Mouse (Mus musculus) adrenal gland, adult 2 months (tissue): ENCODE results near the gene Slc10a4. TPM values are rescaled to one million over a fixed set of nuclear protein-coding genes. Genes with fewer than 3 reads are reported as not detected.
"Not testable (repeated sequence)": the region's sequence is repeated elsewhere in the genome, so short reads cannot be mapped to it uniquely, and the experiment has no call there.

Experiments used
- DNase-seq: peaks from one replicate; pipeline ENCODE4 v3.0.0; 2021
- long read RNA-seq: library from polyadenylated mRNA; stranded (forward); transcript quantifications from one replicate; pipeline ENCODE4 v2.0.0, GENCODE M21; 2021
- polyA plus RNA-seq: library from polyadenylated mRNA; depleted of rRNA; stranded (reverse); fragments of >200 nt; gene quantifications from 2 replicates; pipeline ENCODE4 v1.2.3, GENCODE M21; 2012; rRNA removed
- total RNA-seq, 2 experiments: library from RNA; stranded (reverse); gene quantifications; 2 replicates each; pipeline ENCODE4 v1.2.3; 2021

Slc10a4 gene
- total RNA-seq (10 to 100 TPM in 1 of 2 experiments, 1 to 10 TPM in 1; 6.6 to 10.3 TPM), polyA plus RNA-seq (13.5 and 19.8 TPM in 2 replicates)
- long read RNA-seq, transcript Slc10a4-201 (3 exons, 2,106 nt): major isoform, 11 of 12 reads
- long read RNA-seq, partial matches to known transcripts: 1 of 12 reads
- long read RNA-seq, other reads (novel, unspliced or antisense): 0 of 12 reads

DNA sequence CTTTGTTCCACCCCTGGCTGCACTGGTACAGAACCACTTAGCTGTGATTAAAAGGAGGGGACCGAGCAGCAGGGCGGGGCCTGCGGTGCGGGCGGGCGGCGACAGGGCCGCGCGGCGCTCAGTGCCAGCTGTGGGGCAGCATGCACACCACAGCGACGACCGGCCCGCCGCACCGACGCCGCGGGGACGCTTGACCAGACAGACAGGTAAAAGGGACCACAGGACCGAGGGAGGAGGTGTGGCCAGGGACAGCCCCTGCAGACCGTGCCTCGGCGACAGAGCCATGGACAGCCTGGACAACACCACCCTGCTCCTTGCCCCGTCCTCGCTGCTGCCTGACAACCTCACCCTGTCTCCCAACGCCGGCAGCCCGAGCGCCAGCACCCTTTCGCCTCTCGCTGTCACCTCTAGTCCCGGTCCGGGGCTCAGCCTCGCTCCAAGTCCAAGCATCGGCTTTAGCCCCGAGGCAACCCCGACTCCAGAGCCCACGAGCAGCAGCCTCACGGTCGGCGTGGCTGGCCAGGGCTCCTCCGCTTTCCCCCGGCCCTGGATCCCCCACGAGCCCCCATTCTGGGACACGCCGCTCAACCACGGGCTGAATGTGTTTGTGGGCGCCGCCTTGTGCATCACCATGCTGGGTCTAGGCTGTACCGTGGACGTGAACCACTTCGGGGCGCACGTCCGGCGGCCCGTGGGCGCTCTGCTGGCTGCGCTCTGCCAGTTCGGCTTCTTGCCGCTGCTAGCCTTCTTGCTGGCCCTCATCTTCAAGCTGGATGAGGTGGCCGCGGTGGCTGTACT lies at the start of gene Slc10a4:
Slc10a4 (plus strand) TSS at position 100 of the 798 bp plus-strand sequence.
- peak; percentile 71 for DNase-seq

DNA sequence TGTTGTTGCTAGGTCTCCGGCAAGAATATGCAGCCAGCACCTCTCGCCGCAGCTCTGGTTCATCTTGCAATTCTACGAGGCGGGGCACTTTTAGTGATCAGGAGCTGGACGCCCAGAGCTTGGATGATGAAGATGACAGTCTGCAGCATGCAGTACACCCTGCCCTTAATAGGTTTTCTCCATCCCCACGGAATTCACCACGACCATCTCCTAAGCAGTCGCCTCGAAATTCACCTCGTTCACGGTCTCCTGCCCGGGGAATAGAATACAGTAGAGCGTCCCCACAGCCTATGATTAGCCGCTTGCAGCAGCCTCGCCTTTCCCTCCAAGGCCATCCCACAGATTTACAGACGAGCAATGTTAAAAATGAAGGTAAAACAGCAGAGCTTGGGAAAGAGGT lies 49.4 kb upstream of the Slc10a4 start:
- DNase-seq: peak; percentile 57

DNA sequence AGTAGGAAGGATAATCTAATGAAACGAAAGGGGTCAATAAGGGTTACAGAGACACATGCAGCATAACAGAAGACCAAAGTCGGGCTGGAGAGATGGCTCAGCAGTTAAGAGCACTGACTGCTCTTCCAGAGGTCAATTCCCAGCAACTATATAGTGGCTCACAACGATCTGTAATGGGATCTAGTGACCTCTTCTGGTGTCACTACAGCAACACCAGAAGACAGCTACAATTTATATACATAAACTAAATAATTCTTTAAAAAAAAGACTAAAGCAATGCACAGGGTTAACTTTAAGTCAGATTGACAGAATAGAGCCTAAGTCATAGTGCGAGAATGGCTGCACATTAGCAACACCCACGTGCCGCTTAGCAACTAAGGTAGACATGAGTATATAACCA lies 46.6 kb upstream of the Slc10a4 start:
- no peak for DNase-seq

DNA sequence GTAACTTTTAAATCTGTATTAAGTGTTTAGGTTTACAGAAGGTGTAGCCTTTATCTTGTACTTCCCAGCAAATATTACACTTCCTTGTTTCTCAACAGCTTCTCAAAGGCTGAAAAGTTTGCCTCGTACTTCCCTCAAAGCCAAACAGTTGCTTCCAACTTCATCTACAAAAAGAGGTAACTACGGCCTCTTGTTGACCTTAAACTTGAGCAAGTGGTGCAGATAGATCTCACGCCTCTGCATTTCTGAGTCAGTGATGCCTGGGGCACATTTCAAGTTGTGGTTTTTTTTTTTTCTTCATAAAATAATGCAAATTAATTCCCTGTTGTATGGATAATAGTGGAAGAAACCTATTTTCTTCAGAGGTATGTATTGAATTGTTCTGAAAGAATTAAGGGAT lies 41.0 kb upstream of the Slc10a4 start:
- no peak for DNase-seq

DNA sequence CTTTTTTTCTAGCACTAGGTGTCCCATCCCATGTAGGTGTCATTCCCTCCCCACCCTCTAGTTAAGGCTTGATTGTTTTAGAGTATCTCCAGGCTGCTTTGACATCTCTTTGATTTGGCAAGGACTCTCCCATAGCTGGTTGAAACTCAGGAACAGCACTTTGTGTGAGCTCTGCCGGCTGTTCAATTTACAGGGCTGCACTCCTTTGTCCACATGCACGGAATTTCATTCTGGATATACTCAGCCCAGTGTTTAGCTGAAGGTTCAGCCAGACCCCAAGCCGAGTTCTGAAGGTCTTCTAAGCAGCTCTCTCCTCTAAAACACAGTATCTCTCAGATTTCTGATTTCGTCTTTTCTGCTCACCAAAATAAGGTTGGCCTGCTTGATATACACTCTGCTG lies 34.2 kb upstream of the Slc10a4 start:
- no peak for DNase-seq

DNA sequence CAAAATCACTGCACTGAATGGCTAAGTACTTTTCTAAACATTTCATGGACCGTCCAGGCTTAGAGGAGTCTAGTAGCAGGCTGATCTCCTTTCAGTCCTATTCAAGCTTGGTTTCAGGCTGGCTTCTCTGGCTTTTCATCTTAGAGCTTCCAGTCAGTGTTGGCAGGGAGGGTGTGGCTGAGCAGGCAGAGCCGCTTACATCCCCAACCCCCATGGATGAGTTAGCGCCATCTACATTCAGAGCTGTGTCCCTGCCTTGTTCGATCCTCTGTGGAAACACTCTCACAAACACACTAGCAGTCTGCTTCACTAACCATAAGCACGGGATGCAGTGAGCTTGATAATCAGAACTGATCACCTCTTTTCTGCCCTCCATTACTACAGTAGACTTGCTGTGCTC lies 33.7 kb upstream of the Slc10a4 start:
- no peak for DNase-seq

DNA sequence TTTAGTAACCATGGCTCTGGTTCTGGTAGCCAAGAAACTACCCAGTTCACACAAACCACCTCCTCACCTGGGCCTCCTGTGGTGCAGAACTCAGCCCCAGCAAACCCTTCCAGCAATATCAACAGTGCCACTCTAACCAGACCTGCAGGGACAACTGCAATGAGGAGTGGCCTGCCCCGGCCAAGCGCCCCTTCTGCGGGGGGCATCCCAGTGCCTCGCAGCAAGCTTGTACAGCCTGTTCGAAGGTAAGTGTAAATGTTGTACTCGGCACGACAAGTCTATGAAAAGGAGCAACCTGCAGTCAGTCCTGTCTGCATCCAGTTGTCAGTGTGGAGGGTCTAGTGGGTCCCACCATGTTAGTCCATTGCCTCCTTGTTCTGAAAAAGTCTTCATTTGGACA lies 32.1 kb upstream of the Slc10a4 start, which contains the start of gene Gm10135:
Gm10135 (minus strand) TSS at position 101 of the 400 bp plus-strand sequence.
- DNase-seq: no peak

DNA sequence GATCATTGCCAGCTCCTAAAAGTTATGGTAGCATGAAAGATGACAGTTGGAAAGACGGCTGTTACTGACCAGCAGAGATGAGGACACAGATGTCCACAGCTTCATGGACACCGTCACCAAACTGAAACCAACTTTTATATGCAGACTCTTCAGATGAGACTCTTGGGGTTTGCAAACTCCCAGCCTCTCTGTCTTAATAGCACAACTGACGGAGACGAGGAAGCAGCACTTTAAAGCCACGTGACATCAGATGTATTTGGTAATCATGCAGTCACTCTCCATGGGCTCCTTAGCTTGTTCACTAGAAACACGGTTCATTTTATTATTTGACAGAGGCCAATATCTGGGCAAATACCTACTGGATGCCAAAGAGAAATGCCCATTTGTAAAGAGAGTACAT lies 30.7 kb upstream of the Slc10a4 start:
- DNase-seq: no peak

DNA sequence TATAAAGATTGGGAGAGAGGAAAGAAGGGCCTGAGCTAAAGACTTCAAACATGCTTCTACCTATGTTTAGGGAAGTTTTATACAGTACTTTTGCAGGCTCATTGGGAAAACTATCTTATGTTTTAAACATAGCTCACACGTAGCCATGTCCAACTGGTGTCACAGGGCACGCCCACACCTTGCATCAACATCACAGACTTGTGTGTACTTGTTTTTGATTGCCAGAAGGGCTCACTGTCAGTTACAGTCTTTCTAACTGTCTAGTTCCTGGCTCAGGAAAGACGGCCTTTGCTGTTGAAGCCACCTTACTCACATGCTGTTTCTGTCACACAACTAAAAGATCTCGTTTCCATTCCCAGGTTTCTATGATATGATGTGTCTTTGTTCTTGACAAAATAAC lies 30.1 kb upstream of the Slc10a4 start:
- no peak for DNase-seq

DNA sequence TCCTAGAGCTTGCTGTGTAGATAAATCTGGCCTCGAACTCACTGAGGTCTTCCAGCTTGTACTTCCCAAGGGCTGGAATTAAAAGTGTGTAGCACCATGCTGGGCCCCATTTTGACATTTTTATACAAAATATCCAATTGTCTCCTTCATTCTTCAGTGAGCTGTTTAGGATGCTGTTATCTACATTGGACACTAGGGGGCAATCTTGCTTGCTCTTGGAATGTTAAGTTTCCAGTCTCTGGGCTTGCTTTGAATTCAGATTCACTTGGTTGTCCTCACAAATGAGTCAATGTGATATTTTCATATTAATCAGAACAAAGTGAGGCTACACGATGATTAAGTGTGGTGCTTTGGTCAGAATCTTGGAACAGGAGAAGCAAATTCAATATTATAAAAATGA lies 22.6 kb upstream of the Slc10a4 start:
- DNase-seq: peak; percentile 33

DNA sequence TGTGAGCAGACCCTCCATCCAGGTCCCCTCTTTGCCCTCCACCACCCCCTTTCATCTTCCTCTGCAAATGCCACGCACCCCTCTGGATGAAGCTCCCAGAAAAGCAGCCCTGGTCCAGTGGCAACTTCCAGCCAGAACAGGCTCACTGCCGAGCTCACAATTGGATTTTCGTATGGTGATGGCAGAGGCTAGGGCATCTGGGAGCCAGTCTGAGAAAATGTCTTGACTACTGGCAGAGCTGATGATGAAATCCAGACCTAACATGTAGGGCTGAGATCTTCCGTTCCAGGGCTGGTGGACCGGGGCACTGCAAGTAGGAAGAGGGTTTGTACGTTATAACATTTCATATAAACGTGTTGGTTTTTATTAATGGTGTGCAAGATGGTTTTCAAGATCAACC lies 18.9 kb upstream of the Slc10a4 start:
- no peak for DNase-seq

DNA sequence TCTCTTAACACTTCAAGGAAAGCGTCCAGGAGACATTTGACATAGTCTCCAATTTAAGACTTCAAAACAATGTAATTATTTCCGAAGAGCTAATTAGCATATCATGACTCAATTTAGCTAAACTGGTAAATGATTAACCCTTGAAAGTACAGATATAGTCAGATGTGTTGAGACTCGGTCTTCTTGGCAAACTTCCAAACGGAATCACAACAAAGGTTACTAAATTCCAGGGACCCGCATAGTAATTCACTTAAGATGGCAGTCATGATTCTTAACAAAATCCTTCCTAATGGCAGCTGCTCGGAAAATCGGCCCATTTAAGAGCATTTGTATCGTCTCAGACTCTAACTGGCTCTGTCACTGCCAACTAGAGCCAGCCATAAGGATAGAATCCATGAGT lies 16.9 kb upstream of the Slc10a4 start:
- DNase-seq: no peak

DNA sequence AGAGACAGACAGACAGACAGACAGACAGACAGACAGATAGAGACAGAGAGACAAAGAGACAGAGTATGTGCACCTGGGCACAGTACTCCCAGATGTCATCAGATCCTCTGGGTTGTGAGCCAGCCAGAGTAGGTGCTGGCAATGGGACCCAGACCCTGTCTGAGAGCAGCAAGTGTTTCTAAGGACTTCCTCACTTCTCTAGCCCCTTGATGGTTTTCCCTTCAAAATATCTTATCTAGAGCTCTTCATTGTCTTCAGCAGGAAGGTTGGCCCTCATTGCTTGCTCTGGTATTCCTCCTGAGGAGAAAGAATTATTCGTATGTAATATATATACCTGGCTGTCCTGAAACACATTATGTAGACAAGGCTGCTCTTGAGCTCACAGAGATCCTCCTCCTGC lies 14.2 kb upstream of the Slc10a4 start:
- DNase-seq: no peak

DNA sequence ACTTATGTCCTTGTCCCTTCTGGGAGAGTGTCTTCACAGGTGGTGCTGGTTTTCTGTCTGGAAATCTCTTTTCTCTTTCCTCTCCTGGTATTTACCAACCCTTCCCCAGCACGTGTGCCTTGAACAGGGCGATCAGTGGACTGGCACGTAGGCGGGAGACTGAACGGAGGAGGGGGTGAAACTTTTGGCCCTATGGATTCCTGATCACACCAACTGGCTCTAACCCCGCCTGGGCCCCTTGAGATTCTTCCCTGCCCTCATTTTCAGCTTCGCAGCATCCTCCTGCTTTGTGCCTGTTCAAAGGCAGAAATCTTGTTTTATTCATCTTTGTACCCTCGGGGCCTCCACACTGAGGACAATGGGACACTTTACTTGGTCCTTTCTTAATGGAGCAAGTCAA lies 12.3 kb upstream of the Slc10a4 start:
- no peak for DNase-seq

DNA sequence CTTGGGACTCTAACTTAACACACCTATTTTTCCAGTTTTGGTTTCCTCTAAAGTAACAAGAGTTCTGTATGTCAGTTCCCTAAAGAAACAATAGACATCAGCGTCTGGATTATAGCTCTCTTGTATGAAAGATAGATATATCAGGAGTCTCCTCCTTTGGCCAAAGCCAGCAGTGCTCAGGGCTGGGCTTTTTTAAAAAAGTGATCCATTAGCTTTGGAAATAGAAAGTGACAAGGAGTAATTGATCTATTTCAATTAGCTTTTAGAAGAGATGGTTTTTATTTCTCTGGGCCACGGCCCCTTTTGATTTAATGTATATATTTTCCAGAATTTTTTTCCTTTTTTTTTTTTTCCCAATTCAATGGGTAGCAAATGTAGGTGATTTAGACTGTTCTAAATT lies 11.8 kb upstream of the Slc10a4 start:
- no peak for DNase-seq

DNA sequence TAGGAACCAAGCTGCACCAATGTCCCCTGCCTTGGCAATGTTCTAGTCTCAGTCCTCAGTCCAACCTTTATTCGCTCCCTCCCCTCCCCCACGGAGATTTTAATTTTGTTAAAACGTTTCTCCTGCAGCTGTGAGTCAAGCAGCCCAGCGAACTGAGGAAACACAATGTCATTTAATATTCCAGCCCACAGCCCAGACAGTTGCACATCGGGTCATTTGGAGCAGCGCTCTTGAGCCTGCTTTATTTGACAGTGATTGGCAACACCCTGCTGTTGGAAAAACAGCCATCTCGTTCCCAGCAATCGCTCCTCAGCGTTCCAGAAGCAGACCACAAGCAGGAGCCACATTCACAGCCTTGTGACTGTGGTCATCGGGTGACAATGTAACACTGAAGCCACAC lies 11.3 kb upstream of the Slc10a4 start:
- no peak for DNase-seq

DNA sequence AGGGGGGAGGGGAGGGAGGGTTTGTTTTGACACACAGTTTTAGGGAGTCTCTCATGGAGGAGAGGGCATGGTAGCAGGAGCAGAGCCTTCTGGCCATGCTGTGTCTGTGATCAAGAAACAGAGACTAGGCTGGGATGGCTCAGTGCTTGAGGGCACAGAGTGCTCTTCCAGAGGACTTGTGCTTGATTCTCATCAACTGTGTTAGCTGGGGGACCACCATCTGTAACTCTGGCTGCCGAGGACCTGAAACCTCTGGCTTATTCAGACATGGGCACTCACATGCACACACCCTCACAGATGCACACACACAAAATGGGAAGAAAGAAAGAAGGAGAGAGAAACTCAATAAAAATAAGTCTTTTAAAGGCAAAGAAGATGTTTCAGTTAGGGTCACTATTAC lies 8.1 kb upstream of the Slc10a4 start:
- not testable (repeated sequence) for DNase-seq

DNA sequence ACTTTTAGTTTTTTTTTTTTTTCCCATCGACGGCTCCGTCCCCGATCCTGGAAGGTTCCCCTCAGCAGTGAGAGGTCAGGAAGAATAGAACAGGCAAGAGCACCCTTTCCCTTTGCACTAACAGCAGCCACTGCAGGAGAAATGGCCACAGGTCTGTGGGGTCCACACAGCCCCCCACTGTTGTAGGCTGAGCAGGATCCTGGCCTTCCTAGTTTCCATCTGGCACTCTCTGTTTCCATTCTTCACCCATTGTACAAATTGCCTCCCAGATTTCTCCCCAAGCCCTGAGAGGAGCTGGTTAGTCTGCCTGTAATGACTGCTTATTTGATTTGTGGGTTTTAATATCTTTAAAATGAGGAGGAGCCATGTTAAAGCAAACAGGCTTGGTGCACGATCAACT lies 2.6 kb upstream of the Slc10a4 start:
- DNase-seq: no peak

DNA sequence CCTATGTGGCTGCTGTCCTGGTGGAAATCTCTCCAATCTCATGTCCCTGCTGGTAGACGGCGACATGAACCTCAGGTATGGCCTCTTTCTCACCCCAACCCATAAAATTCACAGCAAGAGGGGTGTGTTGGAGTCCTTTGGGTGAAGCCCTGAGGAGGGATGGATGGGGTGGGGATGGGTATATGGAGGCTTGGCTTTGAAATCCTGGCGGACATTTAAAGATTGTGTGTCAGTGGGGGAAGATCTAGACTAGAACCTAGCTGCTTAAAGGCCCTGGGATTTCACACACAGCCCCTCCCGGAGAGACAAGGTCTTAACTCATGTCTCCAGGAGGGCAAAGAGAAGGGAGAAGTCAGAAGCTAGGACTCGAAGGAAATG lies 888 bp downstream of the Slc10a4 start:
- DNase-seq: no peak

DNA sequence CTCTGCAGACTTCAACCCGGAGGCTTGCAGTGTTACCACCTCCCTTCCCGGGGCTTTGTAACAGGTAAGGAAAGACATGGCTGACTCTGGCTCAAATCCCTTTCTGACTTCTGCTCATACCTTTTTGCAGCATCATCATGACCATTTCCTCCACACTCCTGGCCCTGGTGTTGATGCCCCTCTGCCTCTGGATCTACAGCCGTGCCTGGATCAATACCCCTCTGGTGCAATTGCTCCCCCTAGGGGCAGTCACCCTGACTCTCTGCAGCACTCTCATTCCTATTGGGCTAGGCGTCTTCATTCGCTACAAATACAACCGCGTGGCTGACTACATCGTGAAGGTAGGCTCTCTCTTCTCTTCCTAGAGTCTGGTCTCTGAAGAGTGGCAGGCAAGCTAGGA lies 1.5 kb downstream of the Slc10a4 start:
- DNase-seq: peak; percentile 34

DNA sequence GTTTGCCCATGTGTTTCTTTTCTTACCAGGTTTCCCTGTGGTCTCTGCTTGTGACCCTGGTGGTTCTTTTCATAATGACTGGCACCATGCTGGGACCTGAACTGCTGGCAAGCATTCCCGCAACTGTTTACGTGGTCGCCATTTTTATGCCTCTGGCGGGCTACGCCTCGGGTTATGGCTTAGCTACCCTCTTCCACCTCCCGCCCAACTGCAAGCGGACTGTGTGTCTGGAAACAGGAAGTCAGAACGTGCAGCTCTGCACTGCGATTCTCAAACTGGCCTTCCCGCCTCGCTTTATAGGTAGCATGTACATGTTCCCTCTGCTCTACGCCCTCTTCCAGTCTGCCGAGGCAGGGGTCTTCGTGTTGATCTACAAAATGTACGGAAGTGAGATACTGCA lies 5.1 kb downstream of the Slc10a4 start:
- not testable (repeated sequence) for DNase-seq

DNA sequence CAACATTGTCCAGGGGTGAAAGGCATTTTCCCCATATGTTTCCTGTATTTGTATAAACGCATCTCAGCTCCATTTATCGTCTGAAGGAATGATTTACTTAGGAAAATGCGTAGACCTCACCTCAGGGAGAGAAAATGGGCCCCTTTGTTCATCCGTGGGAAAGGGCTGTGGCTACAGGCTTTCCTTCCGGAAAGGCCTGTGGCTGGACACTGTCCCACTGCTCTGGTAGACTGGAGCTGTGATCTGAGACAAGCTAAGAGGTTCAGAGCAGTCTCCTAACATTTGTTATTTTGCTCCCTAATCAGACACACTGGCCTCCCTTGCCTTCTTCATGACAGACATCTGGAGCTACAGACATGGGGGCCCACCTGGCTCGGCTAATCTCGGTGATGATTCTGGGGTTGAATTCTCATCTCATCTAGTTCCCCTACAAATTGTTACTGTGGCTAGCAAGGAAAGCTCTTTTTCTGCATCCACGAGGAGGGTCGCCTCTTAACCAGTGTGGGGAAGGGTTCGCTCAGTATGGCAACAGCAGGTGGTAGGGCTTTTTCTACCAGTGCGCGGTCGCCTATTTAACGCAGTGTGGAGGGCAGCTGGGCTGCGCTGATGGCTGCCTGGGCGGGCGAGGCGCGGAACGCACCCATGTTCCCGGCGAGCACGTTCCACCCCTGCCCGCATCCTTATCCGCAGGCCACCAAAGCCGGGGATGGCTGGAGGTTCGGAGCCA lies 6.4 kb downstream of the Slc10a4 start:
- not testable (repeated sequence) for DNase-seq

DNA sequence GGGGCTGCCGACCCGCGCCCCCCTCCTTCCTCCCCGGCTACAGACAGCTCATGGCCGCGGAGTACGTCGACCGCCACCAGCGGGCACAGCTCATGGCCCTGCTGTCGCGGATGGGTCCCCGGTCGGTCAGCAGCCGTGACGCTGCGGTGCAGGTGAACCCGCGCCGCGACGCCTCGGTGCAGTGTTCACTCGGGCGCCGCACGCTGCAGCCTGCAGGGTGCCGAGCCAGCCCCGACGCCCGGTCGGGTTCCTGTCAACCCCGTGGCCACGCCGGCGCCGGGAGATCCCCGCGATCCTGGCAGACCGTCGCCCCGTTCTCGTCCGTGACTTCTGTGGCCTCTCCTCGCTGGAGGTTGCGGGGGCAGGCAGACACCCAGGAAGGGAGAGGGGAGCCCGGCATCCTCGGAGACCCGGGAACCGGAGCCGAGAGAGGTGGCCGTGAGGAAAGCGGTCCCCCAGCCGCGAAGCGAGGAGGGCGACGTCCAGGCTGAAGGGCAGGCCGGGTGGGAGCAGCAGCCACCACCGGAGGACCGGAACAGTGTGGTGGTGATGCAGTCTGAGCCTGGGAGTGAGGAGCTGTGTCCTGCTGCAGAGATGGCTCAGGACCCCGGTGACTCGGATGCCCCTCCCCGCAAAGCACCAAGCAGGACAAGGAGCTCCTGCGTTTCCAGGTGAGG lies 7.1 kb downstream of the Slc10a4 start:
- not testable (repeated sequence) for DNase-seq
